Mouse (Mus musculus): ENCODE data around the gene Thbs1.

DNA sequence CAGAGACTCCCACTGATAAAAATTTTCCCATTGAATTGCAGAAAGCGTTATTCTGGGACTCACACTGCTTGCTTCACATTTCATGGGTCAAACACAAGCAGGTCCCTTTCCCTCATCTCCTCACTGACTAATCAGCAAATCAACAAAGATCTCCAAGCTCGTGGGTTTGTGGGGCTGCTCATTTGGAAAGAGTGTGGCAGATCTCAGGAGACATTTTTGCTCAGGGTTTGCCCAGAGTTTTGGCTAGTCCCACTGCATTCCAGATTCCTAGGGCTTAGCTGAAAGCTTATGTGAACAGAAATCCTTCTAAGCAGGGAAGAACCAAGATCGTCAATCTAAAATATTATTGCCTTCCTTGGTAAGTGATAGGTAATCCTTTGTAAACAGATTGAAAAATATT, 27.0 kb upstream of the Thbs1 start:
- TF ChIP-seq CTCF (IDR thresholded peaks at IDR 0.05; ENCODE audit: low read depth, low read length) (no peak), GATA2 (IDR thresholded peaks at IDR 0.05; ENCODE audit: borderline replicate concordance, low read depth, low read length) (no peak), GATA1 (IDR thresholded peaks at IDR 0.05; ENCODE audit: borderline replicate concordance, low read length) (no peak)

Data from G1E (cell line).